Mouse (Mus musculus): Measurements from ENCODE around the gene Dda1. TPM values are rescaled to one million over a fixed set of nuclear protein-coding genes. Genes with fewer than 3 reads are reported as not detected.

Gene Dda1
- polyA plus RNA-seq, 1 experiment from 2014 or later, result 133 TPM

DNA sequence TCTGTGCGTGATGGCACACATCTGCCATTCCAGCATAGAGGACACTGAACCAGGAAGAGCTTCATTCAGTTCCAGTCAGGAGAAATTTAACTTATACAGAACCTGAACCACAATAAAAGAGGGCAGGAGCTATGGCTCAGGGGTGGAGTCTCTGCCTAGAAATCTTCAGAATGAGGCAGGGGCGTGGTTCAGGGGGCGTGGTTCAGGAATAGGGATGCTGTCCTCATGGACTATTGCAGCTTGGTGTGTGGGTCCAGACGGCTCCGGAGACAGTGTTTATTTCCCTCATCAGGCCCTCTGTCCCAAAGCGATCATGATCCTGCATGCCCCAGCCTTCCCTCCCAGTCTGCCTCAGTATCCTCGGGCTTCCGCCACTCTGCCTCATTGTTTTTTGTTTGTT, 14.3 kb upstream of the Dda1 start:
- Histone ChIP-seq H3K27me3 (ENCODE audit: control insufficient read depth, insufficient read depth, low read length) (no peaks in the 10 kb centered on the region), H3K27ac (ENCODE audit: low read depth, low read length) (no peak overlapping the region), H3K9ac (ENCODE audit: low read length) (no peak overlapping the region), H3K36me3 (ENCODE audit: control insufficient read depth, insufficient read depth, low read length) (peaks cover 5% of the 10 kb centered on the region; the same call in 1 of the 2 replicates), H3K9me3 (ENCODE audit: control insufficient read depth, low read length) (no peaks in the 10 kb centered on the region), H3K4me3 (ENCODE audit: low read depth, low read length) (no peak overlapping the region), H3K4me2 (ENCODE audit: low read depth, low read length, severe bottlenecking) (no peak overlapping the region), H3K4me1 (replicated peaks; ENCODE audit: control insufficient read depth, insufficient read depth, low read length) (no peaks in the 10 kb centered on the region)
- DNase-seq (ENCODE audit: low spot score) (peak; percentile 20), ATAC-seq (replicated peaks; ENCODE audit: low FRiP score) (no peak)
- WGBS, result 79% methylated on average over 8 of the region's 8 CpGs

DNA sequence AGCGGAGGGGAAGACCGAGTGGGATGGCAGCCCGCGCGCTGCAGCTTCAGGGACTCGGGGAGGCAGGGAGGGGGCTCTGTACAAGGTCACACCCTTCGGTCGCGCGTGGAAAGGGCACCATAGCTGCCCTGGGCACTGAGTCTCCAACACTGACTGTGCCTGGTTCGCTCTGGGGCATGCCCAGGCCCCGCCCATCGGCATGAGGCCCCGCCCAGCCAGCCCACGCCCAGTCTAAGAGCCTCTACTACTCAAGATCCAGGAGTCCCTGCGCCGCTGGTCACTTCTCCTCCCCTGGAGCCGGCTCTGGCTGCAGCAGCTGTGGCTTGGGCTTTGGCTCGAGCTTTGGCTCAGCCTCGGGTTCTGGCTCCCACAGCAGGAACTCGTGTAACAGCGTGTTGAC, 12.1 kb upstream of the Dda1 start:
- Histone ChIP-seq H3K4me3 (ENCODE audit: low read depth, low read length) (no peak overlapping the region), H3K9me3 (ENCODE audit: control insufficient read depth, low read length) (no peaks in the 10 kb centered on the region), H3K4me1 (replicated peaks; ENCODE audit: control insufficient read depth, insufficient read depth, low read length) (no peaks in the 10 kb centered on the region), H3K9ac (ENCODE audit: low read length) (no peak overlapping the region), H3K4me2 (ENCODE audit: low read depth, low read length, severe bottlenecking) (no peak overlapping the region), H3K27me3 (ENCODE audit: control insufficient read depth, insufficient read depth, low read length) (no peaks in the 10 kb centered on the region), H3K27ac (ENCODE audit: low read depth, low read length) (no peak overlapping the region), H3K36me3 (ENCODE audit: control insufficient read depth, insufficient read depth, low read length) (peaks cover 5% of the 10 kb centered on the region; the same call in 1 of the 2 replicates)
- 46% methylated on average over 22 of the region's 22 CpGs for WGBS
- no peak for ATAC-seq (replicated peaks; ENCODE audit: low FRiP score)
- DNase-seq (ENCODE audit: low spot score), result peak; percentile 49

DNA sequence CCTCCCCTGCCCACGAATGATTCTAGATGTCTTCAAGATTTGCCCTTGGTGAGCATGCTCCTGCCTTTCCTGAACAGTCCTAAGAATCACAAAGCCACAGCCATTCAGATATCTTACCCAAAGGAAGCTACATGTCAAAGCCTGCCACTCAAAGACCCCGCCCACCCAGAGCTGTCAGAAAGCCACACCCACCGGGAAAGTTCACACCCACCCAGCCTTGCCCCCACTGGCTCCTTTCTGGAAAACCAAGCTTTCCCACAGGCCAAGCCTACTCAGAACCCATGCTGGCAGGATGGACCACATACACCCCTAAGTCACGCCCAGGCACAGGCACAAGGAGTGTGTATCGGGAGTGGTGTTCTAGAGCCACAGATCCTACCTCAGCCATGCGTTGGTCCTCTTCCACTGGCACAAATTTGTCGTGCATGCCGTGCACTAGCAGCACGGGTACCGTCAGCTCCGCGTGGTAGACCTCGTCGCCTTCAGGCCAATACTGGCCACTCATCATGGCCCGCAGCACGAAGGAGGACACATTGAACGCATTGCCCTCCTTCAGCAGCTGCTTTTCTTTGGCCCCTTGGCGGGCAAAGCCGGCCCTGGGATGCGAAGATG, 11.2 kb upstream of the Dda1 start:
- H3K36me3 ChIP-seq (ENCODE audit: control insufficient read depth, insufficient read depth, low read length), result peaks cover 5% of the 10 kb centered on the region; the same call in 1 of the 2 replicates
- no peak overlapping the region for H3K4me3 ChIP-seq (ENCODE audit: low read depth, low read length)
- no peak overlapping the region for H3K27ac ChIP-seq (ENCODE audit: low read depth, low read length)
- WGBS, result 87% methylated on average over 20 of the region's 20 CpGs
- peaks cover 2% of the 10 kb centered on the region; the same call in 1 of the 2 replicates for H3K4me1 ChIP-seq (replicated peaks; ENCODE audit: control insufficient read depth, insufficient read depth, low read length)
- H3K9ac ChIP-seq (ENCODE audit: low read length), result no peak overlapping the region
- no peaks in the 10 kb centered on the region for H3K9me3 ChIP-seq (ENCODE audit: control insufficient read depth, low read length)
- H3K4me2 ChIP-seq (ENCODE audit: low read depth, low read length, severe bottlenecking), result no peak overlapping the region
- ATAC-seq (replicated peaks; ENCODE audit: low FRiP score) (no peak), DNase-seq (ENCODE audit: low spot score) (peak; percentile 35)
- no peaks in the 10 kb centered on the region for H3K27me3 ChIP-seq (ENCODE audit: control insufficient read depth, insufficient read depth, low read length)

DNA sequence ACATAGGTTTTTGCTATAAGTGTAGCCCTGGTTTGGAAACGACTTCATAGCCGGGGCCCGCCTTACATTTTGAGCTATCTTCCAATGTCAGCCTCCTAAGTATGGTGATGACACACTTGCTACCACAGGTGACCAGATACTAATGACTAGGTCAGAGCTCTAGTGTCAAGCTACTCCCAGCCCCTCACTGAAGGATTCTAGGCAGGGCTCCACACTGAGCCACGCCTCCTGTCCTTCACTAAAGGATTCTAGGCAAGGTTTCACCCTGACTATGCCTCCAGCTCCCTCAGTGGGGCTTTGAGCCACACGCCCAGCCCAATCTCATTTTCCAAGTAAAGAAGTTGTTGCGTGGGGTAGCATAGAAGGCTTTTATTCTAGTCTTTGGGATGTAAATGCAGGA, 8.3 kb upstream of the Dda1 start:
- Histone ChIP-seq H3K4me3 (ENCODE audit: low read depth, low read length) (no peak overlapping the region), H3K9me3 (ENCODE audit: control insufficient read depth, low read length) (no peaks in the 10 kb centered on the region), H3K36me3 (ENCODE audit: control insufficient read depth, insufficient read depth, low read length) (peaks cover 5% of the 10 kb centered on the region; the same call in 1 of the 2 replicates), H3K27ac (ENCODE audit: low read depth, low read length) (no peak overlapping the region), H3K9ac (ENCODE audit: low read length) (no peak overlapping the region), H3K27me3 (ENCODE audit: control insufficient read depth, insufficient read depth, low read length) (no peaks in the 10 kb centered on the region), H3K4me1 (replicated peaks; ENCODE audit: control insufficient read depth, insufficient read depth, low read length) (peaks cover 9% of the 10 kb centered on the region; the same call in 1 of the 2 replicates), H3K4me2 (ENCODE audit: low read depth, low read length, severe bottlenecking) (no peak overlapping the region)
- no peak for ATAC-seq (replicated peaks; ENCODE audit: low FRiP score)
- DNase-seq (ENCODE audit: low spot score), result no peak
- 94% methylated on average over 6 of the region's 6 CpGs for WGBS

DNA sequence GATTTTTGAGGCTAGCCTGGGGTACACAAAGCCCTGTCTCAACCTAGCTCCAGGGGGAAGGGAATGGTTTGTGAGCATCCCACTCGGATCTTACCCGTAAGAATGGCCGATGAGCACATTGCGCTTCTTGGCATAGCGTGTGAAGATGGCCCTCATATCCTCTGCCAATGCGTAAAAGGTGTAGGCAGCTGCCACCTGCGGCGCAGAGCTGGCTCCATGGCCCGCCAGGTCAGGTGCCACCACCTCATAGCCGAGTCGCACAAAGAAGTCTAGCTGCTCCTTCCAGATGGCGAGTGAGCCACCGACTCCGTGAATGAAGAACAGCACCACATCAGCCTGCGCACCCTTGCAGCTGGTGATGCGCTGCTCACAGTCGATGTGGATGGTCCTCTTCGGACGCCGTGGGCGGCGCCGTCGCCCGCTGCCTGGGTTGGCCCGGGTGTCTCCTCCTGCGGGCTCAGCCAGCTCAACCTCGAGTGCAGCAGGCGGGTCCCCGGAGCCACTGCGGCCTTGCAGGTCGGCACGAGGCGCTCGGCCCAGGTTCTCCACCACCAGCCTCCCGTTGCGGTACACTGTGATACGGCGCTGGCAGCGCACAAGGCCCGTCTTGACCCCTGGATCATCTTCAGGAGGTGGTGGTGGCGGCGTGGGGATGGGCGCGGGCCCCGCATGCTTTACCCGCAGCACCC, 7.7 kb upstream of the Dda1 start:
- H3K27ac ChIP-seq (ENCODE audit: low read depth, low read length), result no peak overlapping the region
- 78% methylated on average over 47 of the region's 47 CpGs for WGBS
- no peaks in the 10 kb centered on the region for H3K9me3 ChIP-seq (ENCODE audit: control insufficient read depth, low read length)
- peaks cover 11% of the 10 kb centered on the region; the same call in 1 of the 2 replicates for H3K4me1 ChIP-seq (replicated peaks; ENCODE audit: control insufficient read depth, insufficient read depth, low read length)
- ATAC-seq (replicated peaks; ENCODE audit: low FRiP score) (no peak), DNase-seq (ENCODE audit: low spot score) (no peak)
- peaks cover 5% of the 10 kb centered on the region; the same call in 1 of the 2 replicates for H3K36me3 ChIP-seq (ENCODE audit: control insufficient read depth, insufficient read depth, low read length)
- H3K4me3 ChIP-seq (ENCODE audit: low read depth, low read length), result no peak overlapping the region
- no peak overlapping the region for H3K4me2 ChIP-seq (ENCODE audit: low read depth, low read length, severe bottlenecking)
- no peaks in the 10 kb centered on the region for H3K27me3 ChIP-seq (ENCODE audit: control insufficient read depth, insufficient read depth, low read length)
- H3K9ac ChIP-seq (ENCODE audit: low read length), result no peak overlapping the region

DNA sequence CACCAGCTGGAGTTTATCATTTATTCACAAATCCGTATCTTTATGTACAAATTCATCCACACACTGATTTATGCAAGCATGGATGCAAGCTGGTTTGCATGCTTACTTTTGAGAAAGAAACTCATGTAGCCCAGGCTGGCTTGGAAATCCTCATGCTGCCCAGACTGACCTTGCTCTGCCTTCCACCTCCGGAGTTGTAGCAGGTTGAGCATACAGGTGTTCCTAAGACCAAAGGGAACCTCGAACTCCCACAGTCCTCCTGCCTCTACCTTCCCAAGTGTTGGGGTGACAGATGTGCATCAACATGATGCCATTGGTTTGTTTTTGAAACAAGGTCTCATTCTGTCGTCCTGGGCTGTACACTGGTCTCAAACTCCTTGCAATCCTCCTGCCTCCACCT, 6.8 kb upstream of the Dda1 start:
- no peak for ATAC-seq (replicated peaks; ENCODE audit: low FRiP score)

DNA sequence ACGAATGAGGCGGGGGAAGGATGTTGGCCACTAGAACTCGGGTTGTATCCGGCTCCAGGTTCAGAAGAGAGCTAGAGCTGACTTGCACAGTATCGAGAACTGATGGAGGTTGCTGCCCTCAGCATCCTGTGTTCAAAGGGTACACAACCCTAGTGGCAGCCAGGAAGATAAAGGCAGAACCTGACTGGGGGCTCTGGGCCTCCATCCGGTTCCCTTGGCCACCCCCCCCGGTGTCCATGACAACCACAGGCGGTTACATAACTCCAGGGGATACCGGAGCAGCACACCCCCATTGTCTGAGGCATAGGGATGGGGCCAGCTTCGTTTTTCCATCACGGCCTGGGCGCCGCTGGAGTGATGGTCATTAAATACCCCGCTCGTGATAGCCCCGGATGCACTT, 6.2 kb upstream of the Dda1 start:
- Histone ChIP-seq H3K4me3 (ENCODE audit: low read depth, low read length) (peak overlapping the region; percentile 86), H3K4me1 (replicated peaks; ENCODE audit: control insufficient read depth, insufficient read depth, low read length) (peaks cover 11% of the 10 kb centered on the region; the same call in 1 of the 2 replicates), H3K9ac (ENCODE audit: low read length) (peak overlapping the region; percentile 90), H3K9me3 (ENCODE audit: control insufficient read depth, low read length) (no peaks in the 10 kb centered on the region), H3K27ac (ENCODE audit: low read depth, low read length) (no peak overlapping the region), H3K27me3 (ENCODE audit: control insufficient read depth, insufficient read depth, low read length) (no peaks in the 10 kb centered on the region), H3K36me3 (ENCODE audit: control insufficient read depth, insufficient read depth, low read length) (peaks cover 5% of the 10 kb centered on the region; the same call in 1 of the 2 replicates), H3K4me2 (ENCODE audit: low read depth, low read length, severe bottlenecking) (peak overlapping the region; percentile 60)
- DNase-seq (ENCODE audit: low spot score) (peak; percentile 75), ATAC-seq (replicated peaks; ENCODE audit: low FRiP score) (0 out of 2 replicates have a peak, but pooled peaks have one; percentile 1)
- WGBS, result 7% methylated on average over 16 of the region's 16 CpGs

More for the DNA sequence above, 6.8 kb upstream of the Dda1 start:
- peak overlapping the region; percentile 86; the same call in 1 of the 2 replicates for H3K4me3 ChIP-seq (ENCODE audit: low read depth, low read length)
- WGBS, result 76% methylated on average over 4 of the region's 4 CpGs
- no peaks in the 10 kb centered on the region for H3K27me3 ChIP-seq (ENCODE audit: control insufficient read depth, insufficient read depth, low read length)
- H3K36me3 ChIP-seq (ENCODE audit: control insufficient read depth, insufficient read depth, low read length), result peaks cover 5% of the 10 kb centered on the region; the same call in 1 of the 2 replicates
- H3K4me1 ChIP-seq (replicated peaks; ENCODE audit: control insufficient read depth, insufficient read depth, low read length), result peaks cover 11% of the 10 kb centered on the region; the same call in 1 of the 2 replicates
- H3K27ac ChIP-seq (ENCODE audit: low read depth, low read length), result no peak overlapping the region
- DNase-seq (ENCODE audit: low spot score), result no peak
- H3K9ac ChIP-seq (ENCODE audit: low read length), result no peak overlapping the region
- no peaks in the 10 kb centered on the region for H3K9me3 ChIP-seq (ENCODE audit: control insufficient read depth, low read length)
- H3K4me2 ChIP-seq (ENCODE audit: low read depth, low read length, severe bottlenecking), result peak overlapping the region; percentile 60; the same call in 1 of the 2 replicates

DNA sequence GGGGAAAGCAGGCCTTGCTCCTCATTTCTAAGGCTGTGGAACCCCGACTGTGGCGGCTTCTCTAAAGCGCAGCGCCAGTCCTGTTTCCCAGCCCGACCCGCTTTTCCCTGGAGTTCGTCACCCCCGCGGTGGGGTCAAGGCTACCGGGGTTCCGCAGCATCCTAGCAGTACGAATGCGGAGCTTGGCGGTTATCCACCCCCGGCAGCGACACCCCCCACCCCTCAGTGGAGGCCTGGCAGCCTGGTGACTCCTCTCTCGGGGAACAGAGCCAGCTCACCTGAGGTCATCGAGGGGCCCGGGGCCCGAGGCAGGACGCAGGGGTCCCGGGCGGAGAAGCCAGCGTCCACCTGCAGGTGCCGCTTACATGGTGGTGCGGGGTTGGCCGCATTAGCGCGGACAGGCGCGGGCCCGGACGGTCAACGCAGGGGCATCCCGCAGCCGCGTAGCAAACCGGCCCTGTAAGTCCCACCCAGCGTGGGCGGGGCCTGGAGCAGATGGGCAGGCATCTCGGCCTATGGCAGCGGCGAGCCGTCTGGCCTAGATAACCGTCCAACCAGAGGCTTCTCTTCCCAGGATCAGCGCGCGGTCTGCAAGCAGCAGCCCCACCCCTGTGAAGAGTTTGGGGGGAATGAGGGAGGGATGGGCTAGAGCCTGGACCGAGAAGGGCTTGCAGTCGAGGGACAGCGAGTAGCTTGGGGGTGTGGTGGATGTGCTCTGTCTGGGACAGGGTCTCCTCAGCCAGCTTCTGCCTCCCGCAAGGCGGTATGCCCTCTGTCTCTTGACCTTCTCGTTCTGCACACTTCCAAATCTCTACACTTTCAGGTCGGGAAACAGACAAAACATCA, 5.6 kb upstream of the Dda1 start, which contains the start of gene Abhd8:
Abhd8 (minus strand) TSS at position 468 of the 846 bp plus-strand sequence.
- Histone ChIP-seq H3K27me3 (ENCODE audit: control insufficient read depth, insufficient read depth, low read length) (no peaks in the 10 kb centered on the region), H3K9me3 (ENCODE audit: control insufficient read depth, low read length) (no peaks in the 10 kb centered on the region), H3K9ac (ENCODE audit: low read length) (peak within 1 kb of the TSS; percentile 90), H3K4me1 (replicated peaks; ENCODE audit: control insufficient read depth, insufficient read depth, low read length) (peaks cover 11% of the 10 kb centered on the region; the same call in 1 of the 2 replicates), H3K4me3 (ENCODE audit: low read depth, low read length) (peak within 1 kb of the TSS; percentile 86), H3K27ac (ENCODE audit: low read depth, low read length) (peak within 1 kb of the TSS; percentile 8; the same call in 1 of the 2 replicates), H3K36me3 (ENCODE audit: control insufficient read depth, insufficient read depth, low read length) (no peaks in the 10 kb centered on the region), H3K4me2 (ENCODE audit: low read depth, low read length, severe bottlenecking) (peak within 1 kb of the TSS; percentile 60)
- ATAC-seq (replicated peaks; ENCODE audit: low FRiP score) (peak; percentile 85), DNase-seq (ENCODE audit: low spot score) (peak; percentile 97)
- WGBS, result under 1% methylated on average over 55 of the region's 55 CpGs
